In the genomic region with DNA sequence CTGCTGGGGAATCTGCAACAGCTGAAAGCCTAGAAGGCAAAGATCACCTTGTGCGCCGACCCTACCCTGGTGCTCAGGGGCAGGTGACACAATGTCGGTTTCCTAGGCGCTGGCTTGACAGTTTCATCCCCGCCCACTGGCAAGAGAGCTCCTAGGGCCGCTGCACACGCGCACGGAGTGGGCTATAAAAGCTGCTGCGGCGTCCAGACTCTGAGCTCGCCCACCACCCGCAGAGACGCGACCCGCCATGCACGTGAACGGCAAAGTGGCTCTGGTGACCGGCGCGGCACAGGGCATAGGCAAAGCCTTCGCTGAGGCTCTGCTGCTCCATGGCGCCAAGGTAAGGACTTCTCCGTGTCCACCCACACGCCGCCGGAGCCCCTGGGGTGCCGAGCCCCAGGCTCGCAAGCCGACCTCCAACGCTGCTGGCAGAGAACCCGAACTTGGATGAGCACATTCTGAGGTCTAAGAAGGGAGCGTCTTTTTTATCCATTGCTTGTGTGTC, we compare ENCODE assay signal across 8 mouse cellular contexts. TPM values are rescaled to one million over a fixed set of nuclear protein-coding genes. Genes with fewer than 3 reads are reported as not detected.
DNase-seq lines count a peak whose midpoint lies in the region; ATAC-seq and TF ChIP-seq lines count a peak whose summit lies in the region.

A gene (plus strand): TSS at position 213 of the 505 bp plus-strand sequence.

- H3K27me3 ChIP-seq in E14TG2a.4 (ENCODE audit: insufficient read depth, low read length), result peaks cover 27% of the 10 kb centered on the region
- no peaks in the 10 kb centered on the region for H3K27me3 ChIP-seq in forebrain, embryonic 16.5 days (replicated peaks; ENCODE audit: control insufficient read depth, insufficient read depth, low read length)

- peak; percentile 86 for ATAC-seq in forebrain, embryonic 16.5 days
- peak; percentile 25 to 44; a peak in 2 of 4 replicates for ATAC-seq in hematopoietic stem cell, adult 5-6 weeks (replicated peaks in 1 of 2; ENCODE audit: insufficient read depth in 1 of 2, low FRiP score in 2 of 2, low TSS enrichment in 1 of 2, low read depth in 1 of 2, poor library complexity in 2 of 2, severe bottlenecking in 2 of 2)
- no peak for ATAC-seq in CD4-positive, CD25-positive, alpha-beta regulatory T cell, adult 4 months

- peak; percentile 28 for DNase-seq in adrenal gland, postnatal 25 days
- peak; percentile 10 to 25 for DNase-seq in layer of hippocampus, postnatal 36 days
- DNase-seq in lung, postnatal 4 days, result peak; percentile 55 to 70
- DNase-seq in right cerebral cortex, adult 2 months (ENCODE audit: low spot score in 2 of 2), result peak; percentile 26 to 29

- no peak for TF ChIP-seq CTCF in E14TG2a.4 (conservative IDR thresholded peaks at IDR 0.05; ENCODE audit: low read length)

- peaks cover 4% of the 10 kb centered on the region for H3K9me3 ChIP-seq in E14TG2a.4 (ENCODE audit: low read length)
- H3K9me3 ChIP-seq in forebrain, embryonic 16.5 days (ENCODE audit: control insufficient read depth, low read length), result no peaks in the 10 kb centered on the region

- peak within 1 kb of the TSS; percentile 79 for H3K4me3 ChIP-seq in E14TG2a.4 (replicated peaks; ENCODE audit: low read length)
- H3K4me3 ChIP-seq in forebrain, embryonic 16.5 days (replicated peaks; ENCODE audit: low read length), result peak within 1 kb of the TSS; percentile 59

- peak within 1 kb of the TSS; percentile 98 for H3K4me2 ChIP-seq in forebrain, embryonic 16.5 days (ENCODE audit: low read length)

- WGBS in forebrain, embryonic 16.5 days, result 0% methylated on average over 33 of the region's 33 CpGs

- peak within 1 kb of the TSS; percentile 69 for H3K9ac ChIP-seq in forebrain, embryonic 16.5 days (replicated peaks; ENCODE audit: low read depth, low read length)

- peaks cover 13% of the 10 kb centered on the region for H3K4me1 ChIP-seq in E14TG2a.4 (replicated peaks; ENCODE audit: low read depth, low read length)
- peaks cover 9% of the 10 kb centered on the region for H3K4me1 ChIP-seq in forebrain, embryonic 16.5 days (replicated peaks; ENCODE audit: control insufficient read depth, insufficient read depth, low read length)

- no peak within 1 kb of the TSS for H3K27ac ChIP-seq in forebrain, embryonic 16.5 days (ENCODE audit: low read length)

- no peaks in the 10 kb centered on the region for H3K36me3 ChIP-seq in E14TG2a.4 (ENCODE audit: insufficient read depth, low read length)
- no peaks in the 10 kb centered on the region for H3K36me3 ChIP-seq in forebrain, embryonic 16.5 days (ENCODE audit: control insufficient read depth, insufficient read depth)

RNA-seq across cellular contexts. Expression of the gene that starts here (rescaled TPM):
- 5.7 and 6.2 TPM in 2 replicates for total RNA-seq in adrenal gland, postnatal 25 days (2021)
- polyA plus RNA-seq in forebrain, embryonic 16.5 days (2015; fragmentation: Nextera tagmentation; extraction: Ambion mirVana), result 3.4 and 5.8 TPM in 2 replicates
- total RNA-seq in hematopoietic stem cell, adult 5-6 weeks (2017), result 1.2 and 1.8 TPM in 2 replicates
- 1 to 10 TPM; 1.7 to 4.3 TPM for total RNA-seq in layer of hippocampus, postnatal 36 days (2021)
- under 1 TPM in 1 of 2 experiments, not detected in 1; 0.26 TPM for polyA plus RNA-seq in CD4-positive, CD25-positive, alpha-beta regulatory T cell, adult 4 months (2017; shearing (Covaris generic))
